Mouse (Mus musculus): ENCODE measurements at regions not wholly inside any gene's neighbourhood (a gene's known extent, or its start where the extent isn't known, plus 50 kb on each side); places are given as distances from the start of the nearest gene placed in this dataset.
"Not testable (repeated sequence)": the region's sequence is repeated elsewhere in the genome, so short reads cannot be mapped to it uniquely, and the experiment has no call there.

- no peak for DNase-seq
- 68% methylated on average over 5 of the region's 5 CpGs for WGBS
- Histone ChIP-seq H3K4me1 (ENCODE audit: insufficient read depth) (no peaks in the 10 kb centered on the region), H3K9me3 (ENCODE audit: low read depth, low read length) (peaks cover 10% of the 10 kb centered on the region; the same call in 1 of the 2 replicates), H3K36me3 (ENCODE audit: insufficient read depth) (no peaks in the 10 kb centered on the region), H3K9ac (no peak overlapping the region), H3K27me3 (ENCODE audit: insufficient read depth, low read length) (no peaks in the 10 kb centered on the region), H3K4me2 (no peak overlapping the region), H3K27ac (ENCODE audit: low read depth) (no peak overlapping the region), H3K4me3 (ENCODE audit: low read depth, low read length) (no peak overlapping the region)
- TF ChIP-seq CTCF (IDR thresholded peaks at IDR 0.05; ENCODE audit: low read depth): no peak
- ATAC-seq (ENCODE audit: insufficient read depth): no peak
Observed at GRCm38 (mm10) chr9:3260181-3260580, 74.8 kb upstream of the Alkbh8 start.

- DNase-seq (no peak), ATAC-seq (ENCODE audit: insufficient read depth) (no peak)
- Histone ChIP-seq H3K9me3 (ENCODE audit: low read depth, low read length) (peaks cover 10% of the 10 kb centered on the region; the same call in 1 of the 2 replicates), H3K27ac (ENCODE audit: low read depth) (no peak overlapping the region), H3K9ac (no peak overlapping the region), H3K4me2 (no peak overlapping the region), H3K4me3 (ENCODE audit: low read depth, low read length) (no peak overlapping the region), H3K36me3 (ENCODE audit: insufficient read depth) (no peaks in the 10 kb centered on the region), H3K4me1 (ENCODE audit: insufficient read depth) (no peaks in the 10 kb centered on the region), H3K27me3 (ENCODE audit: insufficient read depth, low read length) (no peaks in the 10 kb centered on the region)
- 91% methylated on average over 2 of the region's 2 CpGs for WGBS
- TF ChIP-seq CTCF (IDR thresholded peaks at IDR 0.05; ENCODE audit: low read depth): no peak
Observed at GRCm38 (mm10) chr9:3260860-3261259, 74.1 kb upstream of the Alkbh8 start.

- Histone ChIP-seq H3K9me3 (ENCODE audit: low read depth, low read length) (peaks cover 6% of the 10 kb centered on the region; the same call in 1 of the 2 replicates), H3K27ac (ENCODE audit: low read depth) (no peak overlapping the region), H3K4me3 (ENCODE audit: low read depth, low read length) (no peak overlapping the region), H3K4me1 (ENCODE audit: insufficient read depth) (no peaks in the 10 kb centered on the region), H3K27me3 (ENCODE audit: insufficient read depth, low read length) (no peaks in the 10 kb centered on the region), H3K4me2 (no peak overlapping the region), H3K9ac (no peak overlapping the region), H3K36me3 (ENCODE audit: insufficient read depth) (no peaks in the 10 kb centered on the region)
- ATAC-seq (ENCODE audit: insufficient read depth): no peak
- TF ChIP-seq CTCF (IDR thresholded peaks at IDR 0.05; ENCODE audit: low read depth): no peak
- DNase-seq: no peak
Observed at GRCm38 (mm10) chr9:3264467-3264866, 70.5 kb upstream of the Alkbh8 start.

GRCm38 (mm10) chr9:3280496-3280895 lies 54.4 kb upstream of the Alkbh8 start:
- not testable (repeated sequence) for ATAC-seq (ENCODE audit: insufficient read depth); H3K9me3 ChIP-seq (ENCODE audit: low read depth, low read length); H3K4me2 ChIP-seq; H3K9ac ChIP-seq; H3K27ac ChIP-seq (ENCODE audit: low read depth); H3K36me3 ChIP-seq (ENCODE audit: insufficient read depth); H3K27me3 ChIP-seq (ENCODE audit: insufficient read depth, low read length); H3K4me1 ChIP-seq (ENCODE audit: insufficient read depth); H3K4me3 ChIP-seq (ENCODE audit: low read depth, low read length); DNase-seq
- 84% methylated on average over 8 of the region's 8 CpGs for WGBS

GRCm38 (mm10) chr9:3281906-3282305 lies 53.0 kb upstream of the Alkbh8 start:
- H3K4me3 ChIP-seq (ENCODE audit: low read depth, low read length); ATAC-seq (ENCODE audit: insufficient read depth); DNase-seq; H3K9ac ChIP-seq; H3K4me2 ChIP-seq; H3K4me1 ChIP-seq (ENCODE audit: insufficient read depth); H3K27ac ChIP-seq (ENCODE audit: low read depth); H3K36me3 ChIP-seq (ENCODE audit: insufficient read depth); H3K9me3 ChIP-seq (ENCODE audit: low read depth, low read length); H3K27me3 ChIP-seq (ENCODE audit: insufficient read depth, low read length): not testable (repeated sequence)
- WGBS: 82% methylated on average over 3 of the region's 3 CpGs

- not testable (repeated sequence) for H3K4me2 ChIP-seq; H3K9me3 ChIP-seq (ENCODE audit: low read depth, low read length); H3K27me3 ChIP-seq (ENCODE audit: insufficient read depth, low read length); H3K4me1 ChIP-seq (ENCODE audit: insufficient read depth); DNase-seq; H3K9ac ChIP-seq; ATAC-seq (ENCODE audit: insufficient read depth); H3K4me3 ChIP-seq (ENCODE audit: low read depth, low read length); H3K27ac ChIP-seq (ENCODE audit: low read depth); H3K36me3 ChIP-seq (ENCODE audit: insufficient read depth)
- WGBS: 91% methylated on average over 9 of the region's 9 CpGs
Observed at GRCm38 (mm10) chr9:3283381-3283780, 51.6 kb upstream of the Alkbh8 start.
